Mouse (Mus musculus): Measurements from ENCODE around the gene Hk3. TPM values are rescaled to one million over a fixed set of nuclear protein-coding genes. Genes with fewer than 3 reads are reported as not detected.

Hk3 gene
- total and polyA plus RNA-seq, 3 experiments = 1.2 to 2.5 (median 1.7) TPM

Other genes with a start within 250 kb of the Hk3 start
- not detected for gene Eif4e1b, start 237.4 kb downstream of the Hk3 start, total RNA-seq (2021)
- gene Eif4e1b, start 237.4 kb downstream of the Hk3 start, polyA plus RNA-seq (2012; rRNA removed) = not detected in 2 replicates
- gene Tspan17, start 232.0 kb downstream of the Hk3 start, total RNA-seq (2021) = 10 to 100 TPM; 36.0 to 42.7 TPM
- gene Tspan17, start 232.0 kb downstream of the Hk3 start, polyA plus RNA-seq (2012; rRNA removed) = 31.1 and 34.0 TPM in 2 replicates
- gene Unc5a, start 72.0 kb downstream of the Hk3 start, total RNA-seq (2021) = 1 to 10 TPM; 7.2 to 9.1 TPM
- 26.5 and 27.9 TPM in 2 replicates for gene Unc5a, start 72.0 kb downstream of the Hk3 start, polyA plus RNA-seq (2012; rRNA removed)
- 10 to 100 TPM; 24.3 to 27.0 TPM for gene Uimc1, start 78.9 kb upstream of the Hk3 start, total RNA-seq (2021)
- gene Uimc1, start 78.9 kb upstream of the Hk3 start, polyA plus RNA-seq (2012; rRNA removed) = 0.84 and 1.3 TPM in 2 replicates
- gene Zfp346, start 83.9 kb upstream of the Hk3 start, total RNA-seq (2021) = 10 to 100 TPM; 44.3 to 60.0 TPM
- 25.5 and 30.6 TPM in 2 replicates for gene Zfp346, start 83.9 kb upstream of the Hk3 start, polyA plus RNA-seq (2012; rRNA removed)
- gene Gm17617, start 112.2 kb upstream of the Hk3 start, total RNA-seq (2021) = not detected
- gene Gm17617, start 112.2 kb upstream of the Hk3 start, polyA plus RNA-seq (2012; rRNA removed) = not detected in 2 replicates
- gene Fgfr4, start 131.3 kb upstream of the Hk3 start, total RNA-seq (2021) = 10 to 100 TPM; 29.4 to 41.2 TPM
- 46.5 and 82.7 TPM in 2 replicates for gene Fgfr4, start 131.3 kb upstream of the Hk3 start, polyA plus RNA-seq (2012; rRNA removed)
- gene Nsd1, start 188.4 kb upstream of the Hk3 start, total RNA-seq (2021) = 10 to 100 TPM; 76.6 to 96.6 TPM
- 10.6 and 13.9 TPM in 2 replicates for gene Nsd1, start 188.4 kb upstream of the Hk3 start, polyA plus RNA-seq (2012; rRNA removed)